Mouse (Mus musculus): ENCODE measurements around the gene Ahr.

Ahr gene

GRCm38 (mm10) chr12:35503586-35503985 is 31.3 kb downstream of the Ahr start:
- peak; percentile 35 for DNase-seq (ENCODE audit: low spot score)

DNA sequence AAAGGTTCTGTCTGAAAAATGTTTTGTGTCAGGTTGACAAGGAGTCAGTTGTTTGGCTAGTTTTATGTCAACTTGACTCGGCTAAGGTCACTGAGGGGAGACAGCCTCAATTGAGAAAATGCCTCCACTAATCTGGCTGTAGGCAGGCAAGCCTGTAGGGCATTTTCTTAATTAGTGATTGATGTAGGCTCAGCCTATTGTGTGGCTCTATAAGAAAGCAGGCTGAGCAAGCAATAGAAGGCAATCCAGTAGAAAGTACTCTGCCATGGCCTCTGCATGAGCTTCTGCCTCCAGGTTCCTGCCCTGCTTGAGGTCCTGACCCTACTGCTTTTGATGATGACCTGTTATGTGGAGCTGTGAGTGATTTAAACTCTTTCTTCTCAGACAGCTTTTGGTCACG is 33.4 kb downstream of the Ahr start:
- DNase-seq (ENCODE audit: low spot score) = peak; percentile 60

- DNase-seq (ENCODE audit: low spot score) = peak; percentile 6
These were observed 39.6 kb downstream of the Ahr start for GRCm38 (mm10) chr12:35495195-35495594.

- no peak for DNase-seq (ENCODE audit: low spot score)
These were observed 54.1 kb downstream of the Ahr start for GRCm38 (mm10) chr12:35480764-35481163.

- no peak for DNase-seq (ENCODE audit: low spot score)
These were observed 55.9 kb downstream of the Ahr start for GRCm38 (mm10) chr12:35478906-35479305.

DNA sequence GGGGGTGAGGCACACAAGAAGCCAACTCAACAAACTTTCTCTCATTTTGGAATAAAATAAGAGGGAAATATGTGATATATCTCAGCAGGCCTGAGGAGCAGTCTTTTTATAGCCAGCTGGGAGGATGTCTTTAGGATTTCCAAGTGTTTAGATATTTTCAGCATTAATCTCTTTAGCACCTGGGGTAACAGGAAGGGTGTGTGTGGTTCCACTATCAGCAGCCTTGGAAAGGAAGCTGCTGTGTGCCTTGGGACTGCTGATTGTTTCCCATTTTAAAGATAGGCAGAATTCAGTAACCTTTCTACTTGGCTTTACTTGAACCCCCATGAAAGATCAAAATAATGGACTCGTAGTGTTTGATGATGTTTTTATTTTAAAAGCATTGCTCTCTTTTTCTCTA is 71.4 kb downstream of the Ahr start:
- no peak for DNase-seq (ENCODE audit: low spot score)

DNA sequence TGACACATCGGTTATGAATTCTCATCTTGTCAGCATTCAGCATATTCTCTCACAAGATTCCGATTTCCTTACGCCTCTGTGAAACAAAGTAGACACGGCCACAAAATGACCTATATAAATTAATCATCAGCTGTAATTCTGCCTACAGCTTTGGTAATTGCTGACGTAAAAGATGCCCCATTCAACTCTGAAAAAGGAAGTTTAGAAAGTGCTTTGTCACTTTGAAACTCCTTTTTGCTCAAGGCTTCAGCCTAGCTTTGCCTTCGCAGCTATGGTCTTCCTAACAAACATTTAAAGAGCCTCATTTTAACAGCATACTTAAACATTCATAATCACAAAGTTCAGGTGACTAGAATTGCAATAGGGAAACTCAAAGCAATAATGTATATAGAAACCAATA is 72.2 kb downstream of the Ahr start:
- no peak for DNase-seq (ENCODE audit: low spot score)

GRCm38 (mm10) chr12:35459662-35460061 is 75.2 kb downstream of the Ahr start:
- no peak for DNase-seq (ENCODE audit: low spot score)

All from embryo, embryonic 10 days (tissue).